Mouse (Mus musculus) stomach, embryonic 14.5 days (tissue): ENCODE data around the gene Cnpy4. TPM values are rescaled to one million over a fixed set of nuclear protein-coding genes. Genes with fewer than 3 reads are reported as not detected.

Experiments
- ATAC-seq: fragments of 200-750 bp; cut with Nextera tagmentation; 2 replicates; pipeline ENCODE4 v1.8.0; 2017; ENCODE audit warnings: low read depth, moderate TSS enrichment; ENCODE audit not compliant: insufficient number of reproducible peaks, insufficient read depth, low FRiP score
- H3K27ac ChIP-seq: fragments of 300-500 bp; sonication (generic); 2 replicates; pipeline ENCODE4 v1.5.1; 2014; ENCODE audit warnings: mild to moderate bottlenecking, low read length, moderate library complexity, mixed read lengths
- H3K27me3 ChIP-seq: fragments of 300-500 bp; sonication (generic); 2 replicates; pipeline ENCODE4 v1.6.1; 2014; ENCODE audit warnings: low read length, control low read depth, mixed read lengths; ENCODE audit not compliant: control insufficient read depth, insufficient read depth
- H3K36me3 ChIP-seq: fragments of 300-500 bp; sonication (generic); 2 replicates; pipeline ENCODE4 v1.6.1; 2014; ENCODE audit warnings: mild to moderate bottlenecking, control low read depth, low read length, moderate library complexity, mixed read lengths; ENCODE audit not compliant: control insufficient read depth, insufficient read depth
- H3K4me1 ChIP-seq: fragments of 300-500 bp; sonication (generic); 2 replicates; pipeline ENCODE4 v1.6.1; 2014; ENCODE audit warnings: low read length, control low read depth, mixed read lengths; ENCODE audit not compliant: control insufficient read depth, insufficient read depth
- H3K4me2 ChIP-seq: fragments of 300-500 bp; sonication (generic); replicated peaks from 2 replicates; pipeline ENCODE4 v1.6.1; 2014; ENCODE audit warnings: low read depth, low read length, control low read depth
- H3K4me3 ChIP-seq: fragments of 300-500 bp; sonication (generic); 2 replicates; pipeline ENCODE4 v1.5.1; 2014; ENCODE audit warnings: low read depth, low read length, control low read depth
- H3K9ac ChIP-seq: fragments of 300-500 bp; sonication (generic); replicated peaks from 2 replicates; pipeline ENCODE4 v1.6.1; 2014; ENCODE audit warnings: low read depth, mild to moderate bottlenecking, control low read depth, low read length, moderate library complexity, mixed read lengths
- H3K9me3 ChIP-seq: fragments of 300-500 bp; sonication (generic); 2 replicates; pipeline ENCODE4 v1.6.1; 2016; ENCODE audit warnings: low read depth, low read length, control low read depth; ENCODE audit not compliant: control insufficient read depth
- WGBS: fragments of 180-500 bp; shearing (Covaris S2); extraction: QIAGEN DNeasy Blood & Tissue Kit; methylation state at CpG from one replicate; pipeline ENCODE4 v1.1.7; 2014; 5-methylcytosine and 5-hydroxymethylcytosine counted together
- polyA plus RNA-seq: library from polyadenylated mRNA; unstranded; fragments of >200 nt; fragmentation: Nextera tagmentation; extraction: Ambion mirVana; gene quantifications from 2 replicates; pipeline ENCODE4 v1.2.1, GENCODE M21; 2014

Cnpy4 gene
- 54.2 and 56.0 TPM in 2 replicates for polyA plus RNA-seq

DNA sequence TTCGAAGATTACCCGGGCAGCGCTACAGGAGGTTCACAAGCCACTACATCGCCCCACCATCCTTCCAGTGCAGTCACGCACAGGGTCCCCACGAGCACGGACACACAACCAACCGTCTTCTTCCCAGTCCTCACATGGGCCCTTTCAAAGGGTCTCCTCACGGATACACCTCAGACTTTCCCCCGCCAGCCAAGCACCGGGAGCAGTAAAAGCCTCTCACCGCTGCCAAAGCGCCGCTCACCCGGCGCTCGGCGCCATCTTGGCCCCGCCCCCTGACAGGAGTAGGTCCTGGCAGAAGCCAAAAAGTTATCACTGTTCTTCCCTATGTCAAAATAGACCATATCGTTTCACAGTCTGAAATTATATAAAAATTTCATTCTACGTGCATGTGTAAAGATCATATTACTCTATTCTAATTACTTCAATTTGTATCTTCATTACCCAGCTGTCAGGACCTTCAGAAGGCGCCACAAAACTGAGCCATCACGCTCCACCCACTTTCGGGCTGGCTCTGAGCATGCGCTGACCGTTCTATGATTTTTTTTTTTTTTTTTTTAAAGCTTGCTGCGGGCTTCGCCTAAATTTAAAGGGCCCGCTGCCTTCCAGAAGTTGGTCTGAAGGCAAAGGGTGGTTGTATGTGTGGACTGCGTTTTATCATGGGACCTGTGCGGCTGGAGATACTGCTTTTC, at the start of gene Cnpy4, which contains the start of gene Taf6:
Gene Cnpy4 (plus strand): TSS at position 536 of the 689 bp plus-strand sequence.
Gene Taf6 (minus strand): TSS at position 502 of the 689 bp plus-strand sequence.
- no peaks in the 10 kb centered on the region for H3K9me3 ChIP-seq
- peaks cover 16% of the 10 kb centered on the region for H3K36me3 ChIP-seq
- ATAC-seq: peak; percentile 84

GRCm38 (mm10) chr5:138137935-138138549, 49.2 kb upstream of the Cnpy4 start:
- Histone ChIP-seq H3K9me3 (no peaks in the 10 kb centered on the region), H3K9ac (no peak overlapping the region), H3K27ac (no peak overlapping the region), H3K4me3 (no peak overlapping the region), H3K36me3 (peaks cover 20% of the 10 kb centered on the region), H3K27me3 (no peaks in the 10 kb centered on the region), H3K4me2 (no peak overlapping the region), H3K4me1 (no peaks in the 10 kb centered on the region)
- 60% methylated on average over 8 of the region's 8 CpGs for WGBS
- 0 out of 2 replicates have a peak, but pooled peaks have one; percentile 42 for ATAC-seq

More for the DNA sequence above, at the start of gene Cnpy4, which contains the start of gene Taf6:
- under 1% methylated on average over 31 of the region's 31 CpGs for WGBS
- Histone ChIP-seq H3K4me1 (peaks cover 8% of the 10 kb centered on the region; the same call in 1 of the 2 replicates), H3K9ac (peak within 1 kb of the TSS; percentile 75), H3K27me3 (no peaks in the 10 kb centered on the region), H3K4me2 (peak within 1 kb of the TSS; percentile 72), H3K27ac (peak within 1 kb of the TSS; percentile 76), H3K4me3 (peak within 1 kb of the TSS; percentile 70)

GRCm38 (mm10) chr5:138138585-138138984, 48.7 kb upstream of the Cnpy4 start:
- no peak for ATAC-seq
- 53% methylated on average over 4 of the region's 4 CpGs for WGBS
- no peaks in the 10 kb centered on the region for H3K9me3 ChIP-seq
- no peaks in the 10 kb centered on the region for H3K27me3 ChIP-seq
- H3K9ac ChIP-seq: no peak overlapping the region
- peaks cover 14% of the 10 kb centered on the region for H3K36me3 ChIP-seq
- H3K4me3 ChIP-seq: no peak overlapping the region
- no peak overlapping the region for H3K4me2 ChIP-seq
- H3K27ac ChIP-seq: no peak overlapping the region
- H3K4me1 ChIP-seq: no peaks in the 10 kb centered on the region

GRCm38 (mm10) chr5:138154390-138154789, 32.9 kb upstream of the Cnpy4 start:
- peaks cover 20% of the 10 kb centered on the region for H3K36me3 ChIP-seq
- no peak overlapping the region for H3K27ac ChIP-seq
- no peaks in the 10 kb centered on the region for H3K9me3 ChIP-seq
- H3K4me1 ChIP-seq: no peaks in the 10 kb centered on the region; the same call in 1 of the 2 replicates
- no peaks in the 10 kb centered on the region for H3K27me3 ChIP-seq
- no peak for ATAC-seq
- H3K4me2 ChIP-seq: peak overlapping the region; percentile 67
- H3K4me3 ChIP-seq: peak overlapping the region; percentile 79
- peak overlapping the region; percentile 82 for H3K9ac ChIP-seq
- 72% methylated on average over 3 of the region's 3 CpGs for WGBS

- Histone ChIP-seq H3K9ac (peak within 1 kb of the TSS; percentile 82), H3K27ac (peak within 1 kb of the TSS; percentile 91), H3K4me1 (no peaks in the 10 kb centered on the region; the same call in 1 of the 2 replicates), H3K27me3 (no peaks in the 10 kb centered on the region), H3K4me2 (peak within 1 kb of the TSS; percentile 67), H3K36me3 (peaks cover 15% of the 10 kb centered on the region), H3K4me3 (peak within 1 kb of the TSS; percentile 79), H3K9me3 (no peaks in the 10 kb centered on the region)
- peak; percentile 96 for ATAC-seq
- WGBS: under 1% methylated on average over 31 of the region's 31 CpGs
Measured at GRCm38 (mm10) chr5:138155443-138155976, 31.8 kb upstream of the Cnpy4 start, which contains the start of gene Zfp113. Gene Zfp113 (minus strand): TSS chr5:138155744.

DNA sequence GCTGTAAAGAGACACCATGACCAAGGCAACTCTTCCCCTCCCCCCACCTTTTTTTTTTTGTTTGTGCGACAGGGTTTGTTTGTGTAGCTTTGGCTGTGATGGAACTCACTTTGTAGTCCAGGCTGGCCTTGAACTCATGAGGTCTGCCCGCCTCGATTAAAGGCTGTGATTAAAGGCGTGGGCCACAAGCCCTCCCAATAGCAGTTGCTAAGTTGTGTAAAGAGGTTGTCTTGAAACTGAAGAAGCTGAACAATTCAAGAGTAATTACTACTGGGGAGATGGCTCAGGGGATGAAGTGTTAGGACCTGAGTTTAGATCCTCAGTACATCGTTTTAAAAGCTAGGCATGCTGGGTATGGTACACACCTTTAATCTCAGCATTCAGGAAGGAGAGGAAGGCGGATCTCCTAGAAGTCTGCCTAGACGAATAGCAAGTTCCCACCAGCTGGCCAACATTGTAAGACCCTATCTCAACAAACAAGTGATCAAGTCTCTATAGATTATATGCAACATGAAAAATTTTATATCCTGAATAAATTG, 27.0 kb upstream of the Cnpy4 start:
- Histone ChIP-seq H3K9ac (peak overlapping the region; percentile 87; the same call in 1 of the 2 replicates), H3K27me3 (no peaks in the 10 kb centered on the region), H3K4me2 (peak overlapping the region; percentile 34), H3K27ac (peak overlapping the region; percentile 74; the same call in 1 of the 2 replicates), H3K36me3 (peaks cover 29% of the 10 kb centered on the region), H3K4me3 (peak overlapping the region; percentile 86), H3K9me3 (no peaks in the 10 kb centered on the region), H3K4me1 (peaks cover 7% of the 10 kb centered on the region; the same call in 1 of the 2 replicates)
- 66% methylated on average over 7 of the region's 7 CpGs for WGBS
- no peak for ATAC-seq

DNA sequence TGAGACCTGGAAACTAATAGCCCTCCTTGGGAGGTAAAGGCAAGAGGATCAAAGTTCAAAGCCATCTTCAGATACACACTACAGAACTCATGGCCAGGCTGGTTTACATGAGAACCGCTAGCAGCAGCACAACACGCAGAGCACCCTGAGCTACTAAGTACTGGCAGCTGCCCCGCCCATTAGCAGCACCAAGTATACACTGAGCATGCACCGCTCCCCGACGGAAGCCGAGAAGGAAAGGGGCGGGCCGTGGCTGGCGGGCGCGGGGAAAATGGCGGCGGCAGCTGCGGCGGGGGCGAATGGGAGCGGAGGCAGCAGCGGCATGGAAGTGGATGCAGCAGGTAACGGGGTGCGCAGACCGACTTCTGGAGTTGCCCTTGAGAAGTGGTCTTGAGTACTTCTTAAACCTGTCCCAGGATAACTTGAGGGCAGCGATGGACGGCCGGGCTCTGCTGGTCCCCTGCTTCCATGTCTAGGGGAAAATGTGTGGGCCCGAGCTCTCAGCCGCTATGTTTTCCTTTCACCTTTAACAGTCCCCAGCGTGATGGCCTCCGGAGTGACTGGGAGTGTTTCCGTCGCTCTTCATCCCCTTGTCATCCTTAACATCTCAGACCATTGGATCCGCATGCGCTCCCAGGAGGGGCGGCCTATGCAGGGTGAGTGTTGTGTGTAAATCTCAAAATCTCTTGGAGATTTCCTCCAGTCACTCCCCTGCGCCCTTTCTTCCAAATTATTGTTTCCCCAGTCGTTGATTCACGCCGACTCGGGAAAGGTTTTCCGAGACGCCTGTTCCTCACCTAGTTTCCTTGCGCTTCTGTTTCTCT, 26.2 kb upstream of the Cnpy4 start, which contains the start of gene Cops6:
Gene Cops6 (plus strand): TSS at position 230 of the 824 bp plus-strand sequence.
- Histone ChIP-seq H3K27ac (peak within 1 kb of the TSS; percentile 74; the same call in 1 of the 2 replicates), H3K36me3 (peaks cover 37% of the 10 kb centered on the region), H3K9me3 (no peaks in the 10 kb centered on the region), H3K4me3 (peak within 1 kb of the TSS; percentile 86), H3K9ac (peak within 1 kb of the TSS; percentile 87), H3K4me2 (peak within 1 kb of the TSS; percentile 70), H3K27me3 (no peaks in the 10 kb centered on the region), H3K4me1 (peaks cover 7% of the 10 kb centered on the region; the same call in 1 of the 2 replicates)
- under 1% methylated on average over 42 of the region's 42 CpGs for WGBS
- ATAC-seq: peak; percentile 94
